Mouse (Mus musculus): Measurements from ENCODE around the gene Atf3.

DNA sequence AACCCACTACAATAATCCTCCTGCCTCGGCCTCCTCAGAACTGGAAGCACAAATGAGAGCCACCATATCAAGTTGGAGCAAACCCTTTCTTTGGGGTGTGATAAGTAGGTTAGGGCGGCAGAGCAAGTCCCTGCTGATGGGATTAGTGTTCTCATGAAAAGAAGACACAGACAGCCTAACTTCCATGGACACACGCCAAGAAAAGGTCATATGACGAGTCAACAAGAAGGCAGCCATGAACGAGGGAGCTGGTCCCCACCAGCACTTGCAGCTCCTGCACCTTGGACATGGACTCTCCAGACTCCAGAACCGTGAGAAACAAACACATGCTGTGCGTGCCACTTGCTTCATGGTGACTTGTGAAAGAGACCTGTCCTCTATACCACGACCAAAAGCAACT, 2.7 kb upstream of the Atf3 start:
- TF ChIP-seq CTCF (IDR thresholded peaks at IDR 0.05; ENCODE audit: low read depth, low read length), result no peak
- no peak for TF ChIP-seq POLR2A (IDR thresholded peaks at IDR 0.05; ENCODE audit: borderline replicate concordance, low read depth, low read length)
